Mouse (Mus musculus) megakaryocyte-erythroid progenitor cell, adult 5-6 weeks (primary cell): ENCODE data around the gene Tollip. TPM values are rescaled to one million over a fixed set of nuclear protein-coding genes. Genes with fewer than 3 reads are reported as not detected.
"Not testable (repeated sequence)": the region's sequence is repeated elsewhere in the genome, so short reads cannot be mapped to it uniquely, and the experiment has no call there.

Experiments
- ATAC-seq: replicated peaks from 2 replicates; pipeline ENCODE4 v1.8.0; 2016; ENCODE audit warnings: mild to moderate bottlenecking, inconsistent platforms; ENCODE audit not compliant: severe bottlenecking, poor library complexity, low FRiP score, low TSS enrichment
- total RNA-seq, 2 experiments: library from RNA; stranded (forward) in 1 of 2; stranded (reverse) in 1 of 2; fragments of 200-1000, 215-1000 nt in 1 of 2; fragments of >200 nt in 1 of 2; fragmentation: Nextera tagmentation in 1 of 2; gene quantifications; 2 replicates each; pipeline ENCODE4 v1.2.3; 2014 to 2017

Gene Tollip
- total RNA-seq, 2 experiments from 2014 or later, result 24.6 to 25.2 TPM

DNA sequence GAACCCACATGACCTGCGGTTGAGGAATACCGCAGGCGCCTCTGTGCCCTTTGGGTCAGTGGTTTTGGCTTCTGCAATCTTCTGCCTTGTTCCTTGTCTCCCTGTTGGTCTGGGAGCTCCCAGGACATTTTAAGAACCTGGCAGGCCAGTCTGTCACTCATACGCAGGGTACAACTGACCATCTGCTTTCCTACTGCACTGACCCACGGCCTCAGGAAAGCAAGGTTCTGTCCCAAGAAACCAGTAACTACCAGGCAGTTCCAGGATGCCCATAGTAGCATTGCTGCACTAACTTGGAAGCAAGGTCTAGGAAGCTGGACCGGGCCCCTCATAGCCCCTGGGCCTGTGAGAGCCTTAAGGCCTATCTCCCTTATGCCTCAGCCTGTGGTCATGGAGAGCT is 16.6 kb upstream of the Tollip start:
- ATAC-seq, result no peak

DNA sequence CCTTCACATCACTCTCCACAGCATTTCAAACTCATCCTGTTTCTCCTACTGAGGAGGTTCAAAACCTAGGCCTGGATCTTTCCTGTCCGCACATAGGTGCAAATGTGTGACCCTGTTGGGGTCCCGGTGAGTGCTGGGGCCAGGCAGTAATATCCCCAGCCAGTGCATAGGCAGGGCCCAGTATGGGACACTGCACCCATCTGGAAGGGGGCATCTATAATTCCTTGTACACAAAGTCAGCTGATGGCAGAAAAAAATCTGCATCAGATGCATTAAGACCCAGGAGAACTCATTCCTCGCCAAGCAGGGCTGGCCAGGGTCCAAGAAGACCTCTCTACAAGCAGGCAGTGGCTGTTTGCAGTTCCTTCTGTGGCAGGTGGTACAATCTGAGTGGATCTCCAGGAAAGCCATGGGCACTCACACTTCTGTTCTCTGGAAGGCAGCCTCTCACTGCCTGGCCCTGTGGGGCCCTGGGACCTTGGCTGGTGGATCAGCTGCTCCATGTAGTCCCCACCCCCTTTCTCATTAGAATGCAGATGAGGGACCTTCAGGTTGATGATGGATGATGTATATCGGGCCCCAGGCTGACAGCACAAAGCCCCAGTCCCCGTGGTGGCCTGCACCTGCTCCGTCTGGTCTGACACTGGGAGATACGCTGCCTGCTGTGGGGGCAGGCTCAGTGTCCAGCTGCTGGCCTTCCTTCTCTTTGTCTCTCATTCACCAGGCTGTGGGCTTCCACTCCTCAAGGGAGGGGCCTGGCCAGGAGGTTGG is 16.0 kb upstream of the Tollip start:
- no peak for ATAC-seq

DNA sequence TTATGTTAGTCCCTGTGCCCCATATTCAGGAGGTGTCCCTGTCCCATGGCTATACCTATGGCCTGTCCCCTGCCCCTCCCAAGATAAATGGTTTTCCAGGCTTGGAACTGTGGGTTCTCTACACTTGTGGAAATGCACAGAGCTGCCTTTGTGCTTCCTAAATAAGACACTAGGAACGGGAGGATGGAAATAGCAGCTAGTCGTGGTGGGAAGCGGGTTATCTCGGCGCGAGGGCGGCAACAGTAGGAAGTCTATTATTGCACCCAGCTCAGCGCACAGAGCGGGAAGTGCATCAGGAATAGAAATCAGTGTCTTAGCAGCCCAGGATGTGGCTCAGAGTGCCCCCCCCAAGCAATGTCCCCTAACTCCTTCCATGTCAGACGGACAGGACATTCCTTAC is 10.3 kb upstream of the Tollip start:
- ATAC-seq, result no peak

DNA sequence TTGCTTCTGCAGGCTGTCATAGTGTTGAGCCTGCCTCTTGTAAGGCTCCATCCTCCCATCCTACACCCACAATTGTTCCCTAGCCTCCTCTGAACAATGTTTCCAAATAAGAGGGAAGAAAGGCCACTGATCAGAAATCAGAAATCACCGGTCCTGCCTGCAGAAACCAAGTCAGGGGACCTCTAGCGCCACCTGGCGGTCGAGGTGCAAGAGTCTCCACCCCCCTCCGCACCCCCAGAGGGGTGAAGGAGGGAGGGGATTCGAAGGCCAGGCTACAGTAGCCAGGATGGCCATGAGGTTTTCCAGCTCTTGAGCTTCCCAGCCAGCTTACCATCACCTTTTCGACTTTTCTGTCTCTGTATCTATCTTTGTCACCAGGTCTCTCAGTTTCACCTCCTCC is 6.6 kb upstream of the Tollip start:
- peak; percentile 79 for ATAC-seq

DNA sequence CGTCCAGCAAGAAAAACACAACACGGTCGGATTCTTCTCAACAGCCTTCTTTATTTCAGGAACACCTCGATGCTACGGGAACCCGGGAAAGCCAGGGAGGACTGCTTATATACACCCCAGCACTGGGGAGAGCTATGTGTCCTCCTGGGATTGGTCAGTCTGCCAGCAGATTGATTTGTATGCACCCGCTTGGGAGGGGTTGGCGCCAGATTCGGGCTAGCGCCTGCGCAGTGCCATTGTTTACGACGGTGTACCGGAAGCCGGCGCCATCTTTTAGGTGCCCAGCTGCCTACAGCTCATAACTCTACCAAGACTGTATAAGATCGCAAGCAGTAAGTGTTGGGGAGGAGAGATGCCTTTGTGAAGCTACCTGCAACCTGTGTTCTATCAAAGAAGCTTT is 5.8 kb upstream of the Tollip start:
- not testable (repeated sequence) for ATAC-seq

DNA sequence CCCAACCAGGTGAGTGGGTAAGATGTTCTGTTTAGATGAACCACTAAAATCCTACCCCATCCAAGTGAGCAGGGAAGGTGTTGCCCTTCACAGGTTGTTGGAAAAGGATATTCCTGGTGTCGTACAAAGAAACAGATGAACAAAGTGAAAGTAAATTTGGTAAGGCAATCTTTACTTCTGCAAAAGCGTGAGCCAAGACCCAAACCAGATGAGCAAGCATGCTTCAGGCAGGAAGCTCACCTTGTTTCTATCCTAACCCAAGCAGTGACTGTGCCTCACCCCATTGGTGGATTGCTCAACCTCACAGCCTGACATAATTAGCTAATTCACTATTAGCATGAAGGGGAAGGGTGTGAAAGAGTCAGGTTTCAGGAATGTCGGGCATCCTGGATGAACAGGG is 7.0 kb downstream of the Tollip start:
- no peak for ATAC-seq

DNA sequence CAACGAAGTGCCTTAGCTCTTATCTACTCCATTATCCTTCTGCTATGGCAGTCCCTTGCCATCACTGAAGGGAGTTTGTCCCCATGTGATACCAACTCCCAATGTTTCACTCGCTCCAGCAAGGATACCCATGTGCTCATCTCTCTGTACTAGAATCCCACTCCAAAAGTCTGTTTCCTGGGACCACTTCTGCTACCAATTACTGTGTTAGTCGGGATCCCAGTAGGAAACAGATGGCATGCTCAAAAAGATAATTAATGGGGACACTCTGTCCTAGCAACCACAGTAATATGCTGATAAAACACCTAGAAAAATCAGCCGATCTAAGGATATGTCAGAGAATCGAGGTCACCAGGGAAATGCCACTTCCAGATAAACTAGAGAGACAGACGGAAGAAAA is 9.7 kb downstream of the Tollip start:
- no peak for ATAC-seq

DNA sequence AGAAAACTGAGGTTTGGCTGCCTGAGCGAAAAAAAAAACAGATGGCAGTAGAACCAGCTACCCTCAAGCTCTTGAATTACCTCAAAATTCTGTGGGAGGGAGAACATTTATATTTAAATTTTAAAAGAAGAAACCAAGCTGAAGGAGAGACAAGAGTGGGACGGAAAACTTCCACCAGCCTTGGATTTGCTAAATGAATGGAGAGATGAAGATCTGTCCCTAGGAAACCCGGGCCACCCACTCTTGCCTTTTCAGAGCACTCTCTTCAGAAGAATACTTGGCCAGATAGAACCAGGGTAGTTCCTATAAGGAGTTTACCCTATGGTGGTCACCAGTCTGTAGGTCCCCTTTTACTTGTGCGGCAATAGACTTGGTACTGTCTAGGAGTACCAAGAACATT is 15.5 kb downstream of the Tollip start:
- no peak for ATAC-seq

DNA sequence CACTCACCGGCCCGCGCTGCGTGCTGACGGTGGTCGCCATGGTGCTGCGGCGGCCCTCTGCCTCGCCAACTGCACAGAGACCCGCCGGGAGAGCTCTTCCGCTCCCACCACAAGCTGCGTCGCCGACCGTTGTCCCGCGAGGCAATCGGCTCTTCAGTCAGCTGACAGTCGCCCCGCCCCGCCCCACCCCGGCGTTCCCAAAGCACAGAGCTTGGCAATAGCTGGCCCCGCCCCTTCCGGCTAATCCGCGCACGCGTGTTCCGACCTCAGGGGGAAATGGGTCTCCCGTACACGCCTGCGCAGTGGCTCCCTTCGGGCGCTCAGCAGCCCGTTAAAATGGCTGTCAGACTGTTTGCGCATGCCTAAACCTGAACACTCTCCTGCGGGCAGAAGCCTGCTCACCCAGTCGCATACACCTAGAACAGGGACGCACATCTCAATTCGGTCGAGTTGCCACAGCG is 16.0 kb downstream of the Tollip start:
- peak; percentile 91 for ATAC-seq

DNA sequence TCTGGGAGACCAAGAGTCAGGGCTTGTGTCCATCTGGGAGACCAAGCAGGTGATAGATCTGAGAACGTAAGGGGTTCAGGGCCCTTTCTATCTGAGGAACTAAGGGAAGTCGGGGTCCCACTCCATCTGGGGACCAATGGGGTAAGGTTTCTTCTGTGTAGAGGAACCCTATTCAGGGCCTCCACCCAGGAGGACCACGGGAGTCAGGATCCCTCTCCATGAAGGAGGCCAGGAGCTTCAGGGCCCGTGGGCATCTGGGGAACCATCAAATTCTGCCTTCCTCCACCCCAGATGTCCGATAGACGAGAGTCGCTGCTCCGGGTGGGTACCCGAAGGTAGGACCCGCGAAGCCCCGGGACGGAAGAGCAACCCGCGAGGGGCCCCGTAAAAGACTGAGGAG is 16.5 kb downstream of the Tollip start:
- ATAC-seq, result peak; percentile 16; the same call in 1 of the 2 replicates

DNA sequence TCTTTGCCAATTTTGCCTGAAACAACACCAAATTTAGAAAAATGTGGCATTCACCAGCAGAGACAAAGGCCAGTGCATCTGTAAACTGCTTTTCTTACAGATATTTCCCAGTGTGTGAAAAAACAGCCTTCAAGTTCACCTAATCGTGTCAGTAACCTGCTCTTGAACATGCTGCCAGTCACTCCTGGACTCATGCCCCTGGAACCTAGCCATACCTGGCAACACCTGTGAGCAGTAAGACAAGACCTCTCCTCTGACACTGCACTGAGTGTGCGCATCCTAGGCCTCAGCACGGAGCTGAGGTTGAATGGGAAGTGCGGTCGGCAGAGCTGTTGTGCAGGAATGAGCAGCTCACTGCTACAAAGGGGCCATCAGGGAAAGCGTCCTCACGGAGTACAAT is 26.2 kb downstream of the Tollip start:
- ATAC-seq, result no peak

DNA sequence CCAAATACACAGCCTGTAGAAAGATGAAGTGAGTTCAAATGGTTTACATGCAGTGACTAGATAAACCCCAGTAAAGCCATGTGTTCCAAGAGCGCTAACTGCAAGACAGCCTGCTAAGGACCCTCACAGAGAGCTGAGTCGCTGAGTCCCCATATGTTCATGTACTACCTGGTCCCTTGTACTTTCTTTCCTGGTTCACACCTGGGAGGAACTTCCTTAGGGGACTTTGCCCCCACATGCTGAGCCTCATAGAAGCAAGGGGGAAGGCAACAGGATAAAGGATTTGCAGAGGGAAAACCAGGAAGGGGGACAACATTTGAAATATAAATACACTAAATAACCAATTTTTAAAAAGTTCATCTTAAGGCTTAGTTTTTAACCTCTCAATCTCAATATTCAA is 39.5 kb downstream of the Tollip start:
- ATAC-seq, result no peak

DNA sequence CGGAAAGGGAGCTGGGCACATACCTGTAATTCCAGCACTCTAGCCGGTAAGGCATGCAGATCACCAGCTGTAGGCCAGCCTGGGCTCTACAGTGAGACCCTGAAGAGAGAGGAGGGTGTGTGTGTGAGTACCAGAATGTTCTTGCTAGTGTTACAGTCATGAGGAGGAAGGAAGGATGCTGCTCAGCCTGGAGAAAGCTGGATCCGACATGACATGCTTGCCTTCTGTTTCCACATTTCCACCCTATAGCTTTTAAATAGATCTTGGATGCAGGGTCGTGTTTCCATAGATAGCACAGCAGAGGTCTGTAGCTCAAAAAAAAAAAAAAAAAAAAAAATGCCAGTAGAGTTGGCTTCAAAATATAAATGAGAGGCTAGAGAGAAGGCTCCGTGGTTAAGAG is 43.4 kb downstream of the Tollip start:
- no peak for ATAC-seq

DNA sequence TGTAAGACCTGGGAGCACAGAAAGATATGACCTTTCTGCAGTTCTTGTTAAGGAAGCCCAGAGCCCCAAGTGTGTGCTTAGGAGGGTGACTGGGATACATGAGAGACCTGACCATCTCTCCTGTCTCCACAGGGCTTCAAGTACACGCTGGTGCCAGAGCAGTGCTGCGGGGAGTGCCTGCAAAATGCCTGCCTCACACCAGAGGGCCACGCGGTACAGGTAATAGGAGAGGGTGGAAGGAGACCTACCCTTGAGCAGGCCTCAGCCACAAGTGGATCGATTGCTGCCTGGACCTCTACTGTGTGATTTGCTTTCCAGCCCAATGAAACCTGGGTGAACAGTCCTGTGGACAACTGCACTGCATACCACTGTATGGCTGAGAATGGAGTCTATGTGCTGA is 47.8 kb downstream of the Tollip start:
- ATAC-seq, result no peak

DNA sequence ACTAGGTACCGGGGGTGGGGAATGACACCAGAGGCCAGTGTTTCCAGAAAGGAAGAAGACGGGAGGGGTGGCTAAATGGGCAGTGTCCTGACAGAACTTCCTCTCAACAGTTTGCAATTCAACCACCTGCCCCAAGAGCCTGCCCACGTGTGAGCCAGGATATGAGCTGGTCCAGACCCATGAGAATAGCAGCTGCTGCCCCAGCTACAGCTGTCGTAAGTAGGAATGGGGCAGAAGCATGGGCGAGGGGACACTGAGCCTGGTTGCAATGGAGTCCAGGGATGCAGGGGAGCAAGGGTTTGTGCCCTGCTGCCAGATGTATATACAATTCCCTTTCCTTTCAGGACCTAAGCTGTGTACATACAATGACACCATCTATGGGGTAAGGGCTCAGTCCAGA is 48.7 kb downstream of the Tollip start:
- no peak for ATAC-seq

DNA sequence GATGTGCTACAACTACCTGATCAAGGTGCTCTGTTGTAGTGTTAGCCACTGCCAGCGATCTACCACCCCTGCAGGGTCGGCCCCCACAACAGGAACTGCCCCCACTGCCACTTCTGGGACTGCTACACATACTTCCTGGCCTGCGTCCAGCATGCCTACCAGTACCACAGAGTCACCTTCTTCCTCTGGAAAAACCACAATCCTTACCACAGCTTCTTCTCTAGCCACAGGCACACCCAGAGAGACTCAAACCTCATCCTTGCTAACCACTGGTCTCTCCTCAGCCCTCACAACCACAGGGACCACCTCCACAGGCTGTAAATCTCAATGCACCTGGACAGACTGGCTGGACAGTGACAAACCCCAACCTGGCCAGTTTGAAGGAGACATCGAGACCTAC is 57.3 kb downstream of the Tollip start:
- no peak for ATAC-seq

DNA sequence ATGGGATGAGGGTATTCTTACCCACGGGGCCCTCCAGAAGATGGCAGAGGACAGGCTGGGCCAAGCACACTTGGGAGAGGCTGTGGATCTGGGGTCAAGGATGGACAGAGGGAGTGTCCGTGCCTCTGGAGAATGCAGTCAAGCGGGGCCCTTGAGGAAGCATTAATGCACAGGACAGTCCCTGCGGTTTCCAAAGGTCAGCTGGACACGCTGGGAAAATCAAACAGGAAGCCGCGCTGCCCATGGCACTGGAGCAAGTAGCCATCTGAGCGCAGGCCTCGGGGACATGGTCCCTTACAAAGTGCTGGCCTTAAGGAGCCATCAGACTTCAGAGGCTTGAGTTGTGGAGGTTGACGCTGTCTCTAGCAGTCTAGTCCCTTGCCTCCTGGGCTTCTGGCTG is 78.0 kb downstream of the Tollip start:
- no peak for ATAC-seq

DNA sequence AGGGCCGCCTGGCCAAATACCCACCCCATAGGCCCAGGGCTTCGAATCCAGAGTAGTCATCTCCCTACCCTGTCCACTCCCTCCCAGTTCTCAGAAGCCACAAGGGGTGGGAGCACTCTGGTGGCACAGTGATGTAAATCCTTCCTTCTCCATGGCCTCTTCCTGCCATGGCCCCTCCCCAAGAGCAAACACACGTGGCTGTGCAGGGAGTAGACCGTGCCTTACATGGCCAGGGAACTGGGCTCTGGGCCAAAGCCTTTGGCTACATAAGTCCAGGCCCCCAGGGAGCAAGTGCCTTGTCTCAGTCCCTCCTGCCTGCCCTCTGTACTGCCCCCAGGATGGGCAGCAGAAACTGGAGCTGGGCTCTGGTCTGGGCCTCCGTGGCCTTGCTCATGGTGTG is 79.5 kb downstream of the Tollip start, which contains the start of gene Muc5b:
Gene Muc5b, plus strand, starts transcription at position 292 of the 400 bp plus-strand sequence.
- ATAC-seq, result no peak

DNA sequence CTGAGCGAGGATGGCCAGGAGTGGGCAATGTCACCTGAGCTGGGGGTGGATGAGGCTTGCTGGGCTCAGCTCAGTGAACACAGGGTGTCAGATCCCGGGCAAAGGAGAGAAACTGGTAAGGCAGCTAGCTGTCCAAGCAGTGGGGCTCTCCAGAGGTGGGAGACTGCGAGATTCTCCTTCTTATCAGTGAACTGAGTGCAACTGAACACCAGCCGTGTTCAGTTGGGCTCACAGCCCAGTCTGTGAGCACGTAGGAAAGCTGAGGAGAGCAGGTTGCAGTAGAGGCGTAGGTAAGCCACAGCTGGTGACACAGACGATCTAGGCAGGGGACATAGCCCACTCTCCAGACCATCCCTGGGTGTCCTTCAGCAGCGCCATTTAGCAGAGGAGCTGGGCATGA is 81.9 kb downstream of the Tollip start:
- ATAC-seq, result peak; percentile 84

DNA sequence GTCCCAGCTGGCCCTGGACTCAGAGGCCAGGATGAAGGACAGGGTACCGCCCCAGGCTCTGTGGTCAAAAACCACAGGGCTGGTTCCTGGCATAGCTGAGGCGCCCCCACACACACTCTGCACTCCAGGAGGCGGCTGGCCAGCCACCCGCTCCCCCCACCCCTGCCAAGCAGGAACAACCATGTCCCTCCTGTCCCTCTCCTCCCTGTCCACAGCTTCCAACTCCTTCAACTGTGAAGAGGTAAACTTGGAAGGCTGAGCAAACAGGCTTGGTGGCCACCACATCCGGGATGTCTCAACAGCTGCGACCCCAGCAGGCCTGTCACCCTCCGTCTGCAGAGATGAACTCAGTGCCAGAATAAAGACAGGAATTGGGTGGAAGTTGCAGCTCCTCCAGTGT is 82.4 kb downstream of the Tollip start:
- ATAC-seq, result no peak
